Comparison of ENCODE assay signal across 9 mouse cellular contexts in genomic region chr9:108278697-108279450, GRCm38 (mm10). TPM values are rescaled to one million over a fixed set of nuclear protein-coding genes. Genes with fewer than 3 reads are reported as not detected.
DNase-seq lines count a peak whose midpoint lies in the region; ATAC-seq lines count a peak whose summit lies in the region.
"Had no signal": no experiment of that assay in that cellular context is flagged by ENCODE, and none has a peak within 500 bp of the region (broad histone marks: within the 10 kb centered on the region; RNA-seq: fewer than 3 reads in every experiment).

No protein-coding gene starts in this region.

- no peaks in the 10 kb centered on the region for H3K27me3 ChIP-seq in midbrain, embryonic 14.5 days (ENCODE audit: control insufficient read depth, insufficient read depth, low read length)
- no peaks in the 10 kb centered on the region for H3K27me3 ChIP-seq in midbrain, embryonic 16.5 days (ENCODE audit: control insufficient read depth, insufficient read depth, low read depth, low read length)
- no peaks in the 10 kb centered on the region for H3K27me3 ChIP-seq in embryonic facial prominence, embryonic 11.5 days (ENCODE audit: control insufficient read depth, insufficient read depth, low read length)
- H3K27me3 ChIP-seq: neural tube, embryonic 13.5 days had no signal

- WGBS in midbrain, embryonic 14.5 days: 62% methylated on average over 10 of the region's 10 CpGs
- WGBS in midbrain, embryonic 16.5 days: 67% methylated on average over 10 of the region's 10 CpGs
- 67% methylated on average over 10 of the region's 10 CpGs for WGBS in embryonic facial prominence, embryonic 11.5 days

- no peak for ATAC-seq in midbrain, embryonic 14.5 days (ENCODE audit: low FRiP score, low TSS enrichment)
- ATAC-seq in midbrain, embryonic 16.5 days: no peak
- ATAC-seq in embryonic facial prominence, embryonic 11.5 days (replicated peaks; ENCODE audit: insufficient number of reproducible peaks, low FRiP score, low TSS enrichment, low read depth): no peak
- peak; percentile 73; the same call in 1 of the 2 replicates for ATAC-seq in megakaryocyte-erythroid progenitor cell, adult 5-6 weeks (replicated peaks; ENCODE audit: low FRiP score, low TSS enrichment, poor library complexity, severe bottlenecking)

- H3K9me3 ChIP-seq in midbrain, embryonic 14.5 days (ENCODE audit: control insufficient read depth, low read length): no peaks in the 10 kb centered on the region
- H3K9me3 ChIP-seq in midbrain, embryonic 16.5 days (replicated peaks; ENCODE audit: control insufficient read depth, low read length, poor library complexity, severe bottlenecking): no peaks in the 10 kb centered on the region
- H3K9me3 ChIP-seq in embryonic facial prominence, embryonic 11.5 days (replicated peaks; ENCODE audit: control insufficient read depth, low read length): no peaks in the 10 kb centered on the region
- H3K9me3 ChIP-seq: neural tube, embryonic 13.5 days had no signal

- DNase-seq in embryo, embryonic 10 days (ENCODE audit: low spot score): peak; percentile 48
- DNase-seq in embryo, embryonic 9.5 days (ENCODE audit: extremely low spot score): no peak
- DNase-seq in midbrain, embryonic 14.5 days: peak; percentile 42
- DNase-seq in embryonic facial prominence, embryonic 11.5 days (ENCODE audit: low spot score): peak; percentile 41
- DNase-seq in layer of hippocampus, adult 11-12 months (ENCODE audit: low spot score): no peak
- DNase-seq in urinary bladder, adult 2 months (ENCODE audit: low spot score): no peak

- no peaks in the 10 kb centered on the region for H3K36me3 ChIP-seq in midbrain, embryonic 14.5 days (ENCODE audit: control insufficient read depth, insufficient read depth, low read length)
- no peaks in the 10 kb centered on the region for H3K36me3 ChIP-seq in midbrain, embryonic 16.5 days (ENCODE audit: control insufficient read depth, insufficient read depth, low read length)
- no peaks in the 10 kb centered on the region for H3K36me3 ChIP-seq in embryonic facial prominence, embryonic 11.5 days (replicated peaks; ENCODE audit: control insufficient read depth, insufficient read depth, low read depth, low read length)
- H3K36me3 ChIP-seq: neural tube, embryonic 13.5 days had no signal

- no peak overlapping the region for H3K27ac ChIP-seq in midbrain, embryonic 14.5 days (replicated peaks; ENCODE audit: low read depth, low read length)
- no peak overlapping the region for H3K27ac ChIP-seq in midbrain, embryonic 16.5 days (ENCODE audit: low read length)
- no peak overlapping the region for H3K27ac ChIP-seq in embryonic facial prominence, embryonic 11.5 days (replicated peaks; ENCODE audit: low read depth, low read length)
- H3K27ac ChIP-seq: neural tube, embryonic 13.5 days had no signal

- H3K4me1 ChIP-seq in midbrain, embryonic 14.5 days (ENCODE audit: control insufficient read depth, insufficient read depth, low read length): no peaks in the 10 kb centered on the region
- no peaks in the 10 kb centered on the region for H3K4me1 ChIP-seq in midbrain, embryonic 16.5 days (ENCODE audit: control insufficient read depth, insufficient read depth, low read length)
- H3K4me1 ChIP-seq in embryonic facial prominence, embryonic 11.5 days (ENCODE audit: control insufficient read depth, insufficient read depth, low read length): no peaks in the 10 kb centered on the region
- H3K4me1 ChIP-seq: neural tube, embryonic 13.5 days had no signal

- no peak overlapping the region for H3K9ac ChIP-seq in midbrain, embryonic 14.5 days (replicated peaks; ENCODE audit: low read length)
- no peak overlapping the region for H3K9ac ChIP-seq in midbrain, embryonic 16.5 days (ENCODE audit: low read depth, low read length)
- H3K9ac ChIP-seq in embryonic facial prominence, embryonic 11.5 days (replicated peaks; ENCODE audit: low read length): no peak overlapping the region
- H3K9ac ChIP-seq: neural tube, embryonic 13.5 days had no signal

- no peak overlapping the region for H3K4me2 ChIP-seq in midbrain, embryonic 14.5 days (ENCODE audit: low read length)
- no peak overlapping the region for H3K4me2 ChIP-seq in midbrain, embryonic 16.5 days (ENCODE audit: low read length)
- no peak overlapping the region for H3K4me2 ChIP-seq in embryonic facial prominence, embryonic 11.5 days (ENCODE audit: low read depth, low read length)
- H3K4me2 ChIP-seq: neural tube, embryonic 13.5 days had no signal

- H3K4me3 ChIP-seq in midbrain, embryonic 14.5 days (replicated peaks; ENCODE audit: low read depth, low read length): no peak overlapping the region
- H3K4me3 ChIP-seq in midbrain, embryonic 16.5 days (ENCODE audit: low read depth, low read length): no peak overlapping the region
- H3K4me3 ChIP-seq in embryonic facial prominence, embryonic 11.5 days (ENCODE audit: low read depth, low read length): no peak overlapping the region
- H3K4me3 ChIP-seq: neural tube, embryonic 13.5 days had no signal

RNA-seq across cellular contexts. Expression of gene Nicn1, which starts 11.4 kb away (rescaled TPM):
- 138 and 157 TPM in 2 replicates for polyA plus RNA-seq in midbrain, embryonic 14.5 days (2014; fragmentation: Nextera tagmentation; extraction: Ambion mirVana)
- polyA plus RNA-seq in midbrain, embryonic 16.5 days (2015; fragmentation: Nextera tagmentation; extraction: Ambion mirVana): 149 and 163 TPM in 2 replicates
- 48.4 TPM in 2 replicates for polyA plus RNA-seq in embryonic facial prominence, embryonic 11.5 days (2014; fragmentation: Nextera tagmentation; extraction: Ambion mirVana)
- 3.1 and 5.0 TPM in 2 replicates for total RNA-seq in megakaryocyte-erythroid progenitor cell, adult 5-6 weeks (2014; fragmentation: Nextera tagmentation)
- total RNA-seq in megakaryocyte-erythroid progenitor cell, adult 5-6 weeks (2017): 1.4 TPM in 1 of 2 replicates, not detected in the other
- 32.8 and 39.3 TPM in 2 replicates for polyA plus RNA-seq in urinary bladder, adult 2 months (2012; rRNA removed)

RNA-seq across cellular contexts. Expression of gene Dag1, which starts 15.1 kb away (rescaled TPM):
- polyA plus RNA-seq in midbrain, embryonic 14.5 days (2014; fragmentation: Nextera tagmentation; extraction: Ambion mirVana): 49.3 and 64.2 TPM in 2 replicates
- polyA plus RNA-seq in midbrain, embryonic 16.5 days (2015; fragmentation: Nextera tagmentation; extraction: Ambion mirVana): 67.9 and 79.5 TPM in 2 replicates
- polyA plus RNA-seq in embryonic facial prominence, embryonic 11.5 days (2014; fragmentation: Nextera tagmentation; extraction: Ambion mirVana): 44.5 and 49.8 TPM in 2 replicates
- 10.2 and 12.9 TPM in 2 replicates for total RNA-seq in megakaryocyte-erythroid progenitor cell, adult 5-6 weeks (2014; fragmentation: Nextera tagmentation)
- 4.6 and 5.1 TPM in 2 replicates for total RNA-seq in megakaryocyte-erythroid progenitor cell, adult 5-6 weeks (2017)
- 38.3 and 71.9 TPM in 2 replicates for polyA plus RNA-seq in urinary bladder, adult 2 months (2012; rRNA removed)

RNA-seq across cellular contexts. Expression of gene Amt, which starts 17.8 kb away (rescaled TPM):
- 23.2 and 23.5 TPM in 2 replicates for polyA plus RNA-seq in midbrain, embryonic 14.5 days (2014; fragmentation: Nextera tagmentation; extraction: Ambion mirVana)
- polyA plus RNA-seq in midbrain, embryonic 16.5 days (2015; fragmentation: Nextera tagmentation; extraction: Ambion mirVana): 30.2 and 33.6 TPM in 2 replicates
- 14.6 and 16.4 TPM in 2 replicates for polyA plus RNA-seq in embryonic facial prominence, embryonic 11.5 days (2014; fragmentation: Nextera tagmentation; extraction: Ambion mirVana)
- total RNA-seq in megakaryocyte-erythroid progenitor cell, adult 5-6 weeks (2014; fragmentation: Nextera tagmentation): 0.28 TPM in 1 of 2 replicates, not detected in the other
- total RNA-seq in megakaryocyte-erythroid progenitor cell, adult 5-6 weeks (2017): 0.23 TPM in 1 of 2 replicates, not detected in the other
- polyA plus RNA-seq in urinary bladder, adult 2 months (2012; rRNA removed): 34.0 and 35.5 TPM in 2 replicates

RNA-seq across cellular contexts. Expression of gene Rhoa, which starts 27.1 kb away (rescaled TPM):
- polyA plus RNA-seq in midbrain, embryonic 14.5 days (2014; fragmentation: Nextera tagmentation; extraction: Ambion mirVana): 217 and 224 TPM in 2 replicates
- polyA plus RNA-seq in midbrain, embryonic 16.5 days (2015; fragmentation: Nextera tagmentation; extraction: Ambion mirVana): 273 and 286 TPM in 2 replicates
- 282 and 303 TPM in 2 replicates for polyA plus RNA-seq in embryonic facial prominence, embryonic 11.5 days (2014; fragmentation: Nextera tagmentation; extraction: Ambion mirVana)
- total RNA-seq in megakaryocyte-erythroid progenitor cell, adult 5-6 weeks (2014; fragmentation: Nextera tagmentation): 148 and 275 TPM in 2 replicates
- total RNA-seq in megakaryocyte-erythroid progenitor cell, adult 5-6 weeks (2017): 249 and 303 TPM in 2 replicates
- polyA plus RNA-seq in urinary bladder, adult 2 months (2012; rRNA removed): 304 and 339 TPM in 2 replicates

RNA-seq across cellular contexts. Expression of gene Tcta, which starts 27.1 kb away (rescaled TPM):
- 52.3 and 56.3 TPM in 2 replicates for polyA plus RNA-seq in midbrain, embryonic 14.5 days (2014; fragmentation: Nextera tagmentation; extraction: Ambion mirVana)
- 47.9 and 49.2 TPM in 2 replicates for polyA plus RNA-seq in midbrain, embryonic 16.5 days (2015; fragmentation: Nextera tagmentation; extraction: Ambion mirVana)
- polyA plus RNA-seq in embryonic facial prominence, embryonic 11.5 days (2014; fragmentation: Nextera tagmentation; extraction: Ambion mirVana): 20.6 and 25.4 TPM in 2 replicates
- total RNA-seq in megakaryocyte-erythroid progenitor cell, adult 5-6 weeks (2014; fragmentation: Nextera tagmentation): 2.8 and 8.2 TPM in 2 replicates
- 1.4 and 4.3 TPM in 2 replicates for total RNA-seq in megakaryocyte-erythroid progenitor cell, adult 5-6 weeks (2017)
- 80.0 and 107 TPM in 2 replicates for polyA plus RNA-seq in urinary bladder, adult 2 months (2012; rRNA removed)

Comparison
In these comparisons a context has a peak if more than half of its experiments do, and no peak if none do; other contexts are left out.
1. DNase-seq: peak in embryo, embryonic 10 days (single experiment), midbrain, embryonic 14.5 days (single experiment) and embryonic facial prominence, embryonic 11.5 days (single experiment); none in embryo, embryonic 9.5 days (single experiment), layer of hippocampus, adult 11-12 months (single experiment) and urinary bladder, adult 2 months (single experiment).